Mouse (Mus musculus) liver, postnatal 0 days (tissue): ENCODE data around the gene Bhlhb9. TPM values are rescaled to one million over a fixed set of nuclear protein-coding genes. Genes with fewer than 3 reads are reported as not detected.

Source experiments
- ATAC-seq: fragments of 200-750 bp; cut with Nextera tagmentation; 2 replicates; pipeline ENCODE4 v1.8.0; 2017; ENCODE audit warnings: mild to moderate bottlenecking, moderate library complexity
- DNase-seq: peaks from one replicate; pipeline ENCODE4 v3.0.0-alpha.2; 2016
- H3K27ac ChIP-seq: fragments of 300-500 bp; sonication (generic); 2 replicates; pipeline ENCODE4 v1.5.1; 2014; ENCODE audit warnings: antibody characterized with exemption, moderate library complexity, mild to moderate bottlenecking, low read depth
- H3K27me3 ChIP-seq: fragments of 300-500 bp; sonication (generic); 2 replicates; pipeline ENCODE4 v1.6.1; 2014; ENCODE audit warnings: low read length, control low read depth, mixed read lengths; ENCODE audit not compliant: insufficient read depth
- H3K36me3 ChIP-seq: fragments of 300-500 bp; sonication (generic); replicated peaks from 2 replicates; pipeline ENCODE4 v1.6.1; 2014; ENCODE audit warnings: mild to moderate bottlenecking, control low read depth, low read length, moderate library complexity, mixed read lengths; ENCODE audit not compliant: insufficient read depth
- H3K4me1 ChIP-seq: fragments of 300-500 bp; sonication (generic); 2 replicates; pipeline ENCODE4 v1.6.1; 2014; ENCODE audit warnings: antibody characterized with exemption, mild to moderate bottlenecking, control low read depth; ENCODE audit not compliant: insufficient read depth
- H3K4me2 ChIP-seq: fragments of 300-500 bp; sonication (generic); 2 replicates; pipeline ENCODE4 v1.6.1; 2014; ENCODE audit warnings: low read depth, mild to moderate bottlenecking, low read length, moderate library complexity, mixed read lengths
- H3K4me3 ChIP-seq: fragments of 300-500 bp; sonication (generic); 2 replicates; pipeline ENCODE4 v1.5.1; 2014; ENCODE audit warnings: low read depth, low read length
- H3K9ac ChIP-seq: fragments of 300-500 bp; sonication (generic); replicated peaks from 2 replicates; pipeline ENCODE4 v1.6.1; 2014; ENCODE audit warnings: mild to moderate bottlenecking, moderate library complexity
- H3K9me3 ChIP-seq: fragments of 300-500 bp; sonication (generic); 2 replicates; pipeline ENCODE4 v1.6.1; 2016; ENCODE audit warnings: mild to moderate bottlenecking, control low read depth, low read length, mixed read lengths
- CTCF ChIP-seq: sonication (generic); IDR thresholded peaks from 2 replicates; pipeline ENCODE4 v1.5.1; 2016; ENCODE audit warnings: antibody characterized with exemption, low read depth
- EP300 ChIP-seq: IDR thresholded peaks from 2 replicates; pipeline ENCODE4 v1.6.1; 2016; ENCODE audit warnings: antibody characterized with exemption, low read depth, mild to moderate bottlenecking
- WGBS: fragments of 180-500 bp; shearing (Covaris S2); extraction: QIAGEN DNeasy Blood & Tissue Kit; methylation state at CpG from one replicate; pipeline ENCODE4 v1.1.7; 2014; ENCODE audit not compliant: insufficient replicate concordance; 5-methylcytosine and 5-hydroxymethylcytosine counted together
- microRNA counts: library from miRNA; unstranded; fragments of <30 nt; microRNA quantifications from one replicate; lab custom pipeline; 2015
- microRNA-seq: library from miRNA; unstranded; fragments of <30 nt; microRNA quantifications from one replicate; pipeline ENCODE4, GENCODE M21; 2016
- polyA plus RNA-seq: library from polyadenylated mRNA; unstranded; fragments of >200 nt; fragmentation: Nextera tagmentation; extraction: Ambion mirVana; gene quantifications from 2 replicates; pipeline ENCODE4 v1.2.1, GENCODE M21; 2015

Bhlhb9 gene
- polyA plus RNA-seq, 1 experiment from 2014 or later: 18.8 TPM

DNA sequence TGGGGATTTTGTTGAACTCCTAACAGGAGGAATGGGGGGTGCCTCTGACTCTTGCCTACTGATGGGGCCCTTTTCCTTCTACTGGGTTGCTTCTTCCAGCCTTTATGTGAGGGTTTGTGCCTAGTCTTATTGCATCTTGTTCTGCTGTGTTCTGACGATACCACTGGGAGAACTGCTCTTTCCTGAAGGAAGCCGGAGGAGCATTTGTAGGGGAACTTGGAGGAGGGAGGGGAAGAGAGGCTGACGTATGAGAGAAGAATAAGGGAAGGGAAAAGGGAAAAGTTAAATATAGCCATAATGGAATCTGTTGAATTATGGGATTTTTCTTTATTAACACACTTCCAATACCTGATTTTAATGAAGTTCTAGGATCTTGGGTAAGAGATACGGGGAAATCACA, 119.2 kb downstream of the Bhlhb9 start:
- H3K27me3 ChIP-seq: no peaks in the 10 kb centered on the region
- no peak overlapping the region for H3K27ac ChIP-seq
- H3K4me3 ChIP-seq: no peak overlapping the region
- no peak for DNase-seq
- TF ChIP-seq CTCF: no peak
- no peak for TF ChIP-seq EP300
- 73% methylated on average over 4 of the region's 4 CpGs for WGBS
- H3K4me1 ChIP-seq: no peaks in the 10 kb centered on the region
- no peak for ATAC-seq
- no peaks in the 10 kb centered on the region for H3K9me3 ChIP-seq
- H3K4me2 ChIP-seq: no peak overlapping the region
- no peak overlapping the region for H3K9ac ChIP-seq
- no peaks in the 10 kb centered on the region for H3K36me3 ChIP-seq

GRCm38 (mm10) chrX:135917116-135917515, 119.7 kb downstream of the Bhlhb9 start:
- no peaks in the 10 kb centered on the region for H3K9me3 ChIP-seq
- H3K27ac ChIP-seq: no peak overlapping the region
- no peak overlapping the region for H3K4me3 ChIP-seq
- H3K36me3 ChIP-seq: no peaks in the 10 kb centered on the region
- H3K4me1 ChIP-seq: no peaks in the 10 kb centered on the region
- H3K9ac ChIP-seq: no peak overlapping the region
- no peak overlapping the region for H3K4me2 ChIP-seq
- WGBS: 55% methylated on average over 1 of the region's 1 CpGs
- no peaks in the 10 kb centered on the region for H3K27me3 ChIP-seq
- TF ChIP-seq EP300 (no peak), CTCF (no peak)
- no peak for DNase-seq
- ATAC-seq: no peak

- Histone ChIP-seq H3K4me3 (no peak overlapping the region), H3K9ac (no peak overlapping the region), H3K4me2 (no peak overlapping the region), H3K9me3 (no peaks in the 10 kb centered on the region), H3K4me1 (no peaks in the 10 kb centered on the region), H3K27me3 (no peaks in the 10 kb centered on the region), H3K36me3 (no peaks in the 10 kb centered on the region), H3K27ac (no peak overlapping the region)
- TF ChIP-seq EP300: no peak
- WGBS: 81% methylated on average over 7 of the region's 7 CpGs
- DNase-seq: no peak
- no peak for ATAC-seq
These were observed 124.8 kb downstream of the Bhlhb9 start for GRCm38 (mm10) chrX:135922162-135922561.

DNA sequence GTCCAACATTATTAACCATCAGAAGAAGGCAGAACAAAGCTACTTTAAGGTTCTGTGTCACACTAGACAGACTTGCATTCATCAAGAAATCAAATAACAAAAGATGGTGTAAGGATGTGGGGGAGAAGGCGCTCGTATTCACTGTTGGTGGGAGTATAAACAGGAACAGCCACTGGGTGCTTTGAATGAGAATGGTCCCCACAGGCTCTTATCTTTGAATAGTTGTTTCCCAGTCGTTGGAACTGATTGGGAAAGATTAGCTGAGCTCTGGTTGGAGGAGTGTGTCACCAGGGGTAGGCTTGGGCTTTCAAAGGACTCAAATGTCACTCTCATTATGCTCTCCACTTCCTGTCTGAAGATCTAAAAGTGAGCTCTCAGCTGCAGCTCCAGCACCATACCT, 128.5 kb downstream of the Bhlhb9 start:
- no peak for ATAC-seq
- no peak overlapping the region for H3K27ac ChIP-seq
- H3K9me3 ChIP-seq: no peaks in the 10 kb centered on the region

DNA sequence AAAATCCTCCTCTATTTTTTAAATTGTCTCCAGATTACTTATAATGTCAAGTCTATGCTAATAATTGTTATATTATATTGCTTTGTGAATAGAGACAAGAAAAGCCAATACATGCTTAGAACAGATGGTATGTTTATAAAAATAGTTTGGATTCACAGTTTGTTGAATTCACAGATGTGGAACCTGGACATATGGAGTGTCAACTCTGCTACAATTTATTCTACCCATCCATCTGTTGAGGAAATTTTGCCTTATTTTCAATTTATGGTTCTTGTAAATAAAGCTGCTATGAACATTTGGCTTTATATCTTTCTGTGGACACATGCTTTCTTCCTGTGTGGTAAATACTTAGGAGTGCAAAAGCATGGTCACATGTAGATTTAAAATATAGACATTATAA, 131.2 kb downstream of the Bhlhb9 start:
- no peak for DNase-seq
- Histone ChIP-seq H3K27me3 (no peaks in the 10 kb centered on the region), H3K27ac (no peak overlapping the region), H3K9me3 (no peaks in the 10 kb centered on the region), H3K36me3 (no peaks in the 10 kb centered on the region), H3K4me1 (no peaks in the 10 kb centered on the region), H3K4me3 (no peak overlapping the region), H3K4me2 (no peak overlapping the region), H3K9ac (no peak overlapping the region)
- TF ChIP-seq EP300 (no peak), CTCF (no peak)
- ATAC-seq: no peak

More for the DNA sequence above, 128.5 kb downstream of the Bhlhb9 start:
- H3K4me2 ChIP-seq: no peak overlapping the region
- H3K9ac ChIP-seq: no peak overlapping the region
- no peak overlapping the region for H3K4me3 ChIP-seq
- no peaks in the 10 kb centered on the region for H3K4me1 ChIP-seq
- H3K27me3 ChIP-seq: no peaks in the 10 kb centered on the region
- DNase-seq: no peak
- TF ChIP-seq CTCF (no peak), EP300 (no peak)
- WGBS: 55% methylated on average over 3 of the region's 3 CpGs
- no peaks in the 10 kb centered on the region for H3K36me3 ChIP-seq

- Histone ChIP-seq H3K4me1 (no peaks in the 10 kb centered on the region), H3K36me3 (no peaks in the 10 kb centered on the region), H3K27ac (no peak overlapping the region), H3K27me3 (no peaks in the 10 kb centered on the region), H3K9ac (no peak overlapping the region), H3K4me2 (no peak overlapping the region), H3K4me3 (no peak overlapping the region), H3K9me3 (no peaks in the 10 kb centered on the region)
- no peak for ATAC-seq
- no peak for TF ChIP-seq EP300
- WGBS: 35% methylated on average over 1 of the region's 1 CpGs
- DNase-seq: no peak
These were observed 139.1 kb downstream of the Bhlhb9 start for GRCm38 (mm10) chrX:135936452-135936851.

MicroRNAs within 50 kb of the gene (microRNA counts, 519-probe panel; counts per million panel counts)
- microRNA mmu-miR-1970 (lab: Ali Mortazavi, UCI): not detected

Small RNAs within 50 kb of the gene (microRNA-seq; reads per million reads assigned to microRNA genes)
- gene Mir1970: not detected

Other genes with a start within 250 kb of the Bhlhb9 start
- gene Nxf7, start 198.8 kb upstream of the Bhlhb9 start, polyA plus RNA-seq: 0.16 and 0.17 TPM in 2 replicates
- gene Prame, start 169.9 kb upstream of the Bhlhb9 start, polyA plus RNA-seq: not detected in 2 replicates
- not detected in 2 replicates for gene Tcp11x2, start 103.8 kb upstream of the Bhlhb9 start, polyA plus RNA-seq
- not detected in 2 replicates for gene Tmsb15a, start 72.3 kb upstream of the Bhlhb9 start, polyA plus RNA-seq
- 2.6 and 2.8 TPM in 2 replicates for gene Armcx5, start 54.9 kb upstream of the Bhlhb9 start, polyA plus RNA-seq
- 3.2 and 4.1 TPM in 2 replicates for gene Gprasp1, start 54.9 kb upstream of the Bhlhb9 start, polyA plus RNA-seq
- gene Gprasp2, start 41.4 kb downstream of the Bhlhb9 start, polyA plus RNA-seq: 0.19 and 0.26 TPM in 2 replicates
- 16.3 and 16.8 TPM in 2 replicates for gene Arxes2, start 196.2 kb downstream of the Bhlhb9 start, polyA plus RNA-seq
- gene Arxes1, start 235.8 kb downstream of the Bhlhb9 start, polyA plus RNA-seq: 3.8 and 4.4 TPM in 2 replicates